Mouse (Mus musculus): ENCODE data around the gene Supt3. TPM values are rescaled to one million over a fixed set of nuclear protein-coding genes. Genes with fewer than 3 reads are reported as not detected.

The Supt3 gene
- polyA plus RNA-seq (2015; fragmentation: Nextera tagmentation; extraction: Ambion mirVana): 22.0 and 22.2 TPM in 2 replicates

GRCm38 (mm10) chr17:44776738-44777270 is at the start of gene Supt3:
TSS of gene Supt3 (plus strand) at chr17:44777152.
- Histone ChIP-seq H3K36me3 (no peaks in the 10 kb centered on the region), H3K4me3 (peak within 1 kb of the TSS; percentile 72), H3K27me3 (no peaks in the 10 kb centered on the region), H3K4me2 (peak within 1 kb of the TSS; percentile 66), H3K9ac (peak within 1 kb of the TSS; percentile 92), H3K9me3 (no peaks in the 10 kb centered on the region), H3K27ac (peak within 1 kb of the TSS; percentile 92), H3K4me1 (replicated peaks) (peaks cover 8% of the 10 kb centered on the region)
- under 1% methylated on average over 39 of the region's 40 CpGs for WGBS
- ATAC-seq (ENCODE audit: low FRiP score): peak; percentile 97

GRCm38 (mm10) chr17:44727675-44728074 is 49.3 kb upstream of the Supt3 start:
- H3K9me3 ChIP-seq: no peaks in the 10 kb centered on the region
- H3K4me3 ChIP-seq: no peak overlapping the region
- no peak overlapping the region for H3K9ac ChIP-seq
- no peak overlapping the region for H3K27ac ChIP-seq
- peaks cover 34% of the 10 kb centered on the region for H3K27me3 ChIP-seq
- ATAC-seq (ENCODE audit: low FRiP score): no peak
- no peaks in the 10 kb centered on the region for H3K4me1 ChIP-seq (replicated peaks)
- H3K4me2 ChIP-seq: no peak overlapping the region
- no peaks in the 10 kb centered on the region for H3K36me3 ChIP-seq

GRCm38 (mm10) chr17:44728464-44728863 is 48.5 kb upstream of the Supt3 start:
- Histone ChIP-seq H3K9ac (no peak overlapping the region), H3K4me1 (replicated peaks) (no peaks in the 10 kb centered on the region), H3K27me3 (peaks cover 40% of the 10 kb centered on the region), H3K9me3 (no peaks in the 10 kb centered on the region), H3K4me2 (no peak overlapping the region), H3K36me3 (no peaks in the 10 kb centered on the region), H3K4me3 (no peak overlapping the region), H3K27ac (no peak overlapping the region)
- no peak for ATAC-seq (ENCODE audit: low FRiP score)
- WGBS: 41% methylated on average over 2 of the region's 2 CpGs

GRCm38 (mm10) chr17:44733544-44734310 is 43.2 kb upstream of the Supt3 start:
- H3K27me3 ChIP-seq: peaks cover 80% of the 10 kb centered on the region
- H3K4me3 ChIP-seq: peak overlapping the region; percentile 63
- no peaks in the 10 kb centered on the region for H3K36me3 ChIP-seq
- H3K9ac ChIP-seq: peak overlapping the region; percentile 72; the same call in 1 of the 2 replicates
- no peak for ATAC-seq (ENCODE audit: low FRiP score)
- 2% methylated on average over 23 of the region's 23 CpGs for WGBS
- H3K9me3 ChIP-seq: no peaks in the 10 kb centered on the region
- no peak overlapping the region for H3K27ac ChIP-seq
- H3K4me1 ChIP-seq (replicated peaks): peaks cover 41% of the 10 kb centered on the region
- H3K4me2 ChIP-seq: peak overlapping the region; percentile 96

- H3K9ac ChIP-seq: peak overlapping the region; percentile 72
- ATAC-seq (ENCODE audit: low FRiP score): peak; percentile 34
- H3K27ac ChIP-seq: no peak overlapping the region
- H3K36me3 ChIP-seq: no peaks in the 10 kb centered on the region
- peak overlapping the region; percentile 63 for H3K4me3 ChIP-seq
- H3K9me3 ChIP-seq: no peaks in the 10 kb centered on the region
- peaks cover 41% of the 10 kb centered on the region for H3K4me1 ChIP-seq (replicated peaks)
- H3K27me3 ChIP-seq: peaks cover 86% of the 10 kb centered on the region
- WGBS: 1% methylated on average over 48 of the region's 48 CpGs
- peak overlapping the region; percentile 96 for H3K4me2 ChIP-seq
These were observed 42.3 kb upstream of the Supt3 start for GRCm38 (mm10) chr17:44734501-44735222.

GRCm38 (mm10) chr17:44735223-44735990 is 41.5 kb upstream of the Supt3 start:
- H3K4me1 ChIP-seq (replicated peaks): peaks cover 41% of the 10 kb centered on the region
- peak; percentile 49; the same call in 1 of the 2 replicates for ATAC-seq (ENCODE audit: low FRiP score)
- H3K4me3 ChIP-seq: peak overlapping the region; percentile 63
- H3K4me2 ChIP-seq: peak overlapping the region; percentile 96
- H3K9me3 ChIP-seq: no peaks in the 10 kb centered on the region
- no peak overlapping the region for H3K27ac ChIP-seq
- H3K9ac ChIP-seq: peak overlapping the region; percentile 72
- 1% methylated on average over 48 of the region's 64 CpGs for WGBS
- H3K36me3 ChIP-seq: no peaks in the 10 kb centered on the region
- peaks cover 90% of the 10 kb centered on the region for H3K27me3 ChIP-seq

GRCm38 (mm10) chr17:44735991-44736561 is 40.9 kb upstream of the Supt3 start:
- peak overlapping the region; percentile 63 for H3K4me3 ChIP-seq
- H3K4me2 ChIP-seq: peak overlapping the region; percentile 96
- H3K27me3 ChIP-seq: peaks cover 90% of the 10 kb centered on the region
- ATAC-seq (ENCODE audit: low FRiP score): peak; percentile 86
- no peaks in the 10 kb centered on the region for H3K9me3 ChIP-seq
- under 1% methylated on average over 50 of the region's 73 CpGs for WGBS
- H3K9ac ChIP-seq: peak overlapping the region; percentile 72
- peaks cover 41% of the 10 kb centered on the region for H3K4me1 ChIP-seq (replicated peaks)
- no peak overlapping the region for H3K27ac ChIP-seq
- no peaks in the 10 kb centered on the region for H3K36me3 ChIP-seq

- under 1% methylated on average over 33 of the region's 33 CpGs for WGBS
- peaks cover 83% of the 10 kb centered on the region for H3K27me3 ChIP-seq
- peak overlapping the region; percentile 33 for H3K4me2 ChIP-seq
These were observed 39.5 kb upstream of the Supt3 start for GRCm38 (mm10) chr17:44737275-44738120.

GRCm38 (mm10) chr17:44738121-44738637 is 38.8 kb upstream of the Supt3 start:
- WGBS: 2% methylated on average over 13 of the region's 22 CpGs
- H3K4me3 ChIP-seq: peak overlapping the region; percentile 12; the same call in 1 of the 2 replicates
- H3K9me3 ChIP-seq: no peaks in the 10 kb centered on the region
- H3K27me3 ChIP-seq: peaks cover 81% of the 10 kb centered on the region
- H3K36me3 ChIP-seq: no peaks in the 10 kb centered on the region
- H3K4me2 ChIP-seq: peak overlapping the region; percentile 33
- no peak for ATAC-seq (ENCODE audit: low FRiP score)
- H3K4me1 ChIP-seq (replicated peaks): peaks cover 41% of the 10 kb centered on the region
- no peak overlapping the region for H3K9ac ChIP-seq
- no peak overlapping the region for H3K27ac ChIP-seq

More at GRCm38 (mm10) chr17:44737275-44738120, 39.5 kb upstream of the Supt3 start:
- H3K4me3 ChIP-seq: peak overlapping the region; percentile 12; the same call in 1 of the 2 replicates
- no peak for ATAC-seq (ENCODE audit: low FRiP score)
- no peaks in the 10 kb centered on the region for H3K36me3 ChIP-seq
- no peaks in the 10 kb centered on the region for H3K9me3 ChIP-seq
- no peak overlapping the region for H3K9ac ChIP-seq
- H3K27ac ChIP-seq: no peak overlapping the region
- peaks cover 41% of the 10 kb centered on the region for H3K4me1 ChIP-seq (replicated peaks)

- Histone ChIP-seq H3K27me3 (peaks cover 42% of the 10 kb centered on the region), H3K4me2 (no peak overlapping the region), H3K4me3 (no peak overlapping the region), H3K36me3 (no peaks in the 10 kb centered on the region), H3K9ac (no peak overlapping the region), H3K27ac (no peak overlapping the region), H3K4me1 (replicated peaks) (peaks cover 13% of the 10 kb centered on the region), H3K9me3 (no peaks in the 10 kb centered on the region)
- 84% methylated on average over 9 of the region's 9 CpGs for WGBS
- no peak for ATAC-seq (ENCODE audit: low FRiP score)
These were observed 34.7 kb upstream of the Supt3 start for GRCm38 (mm10) chr17:44742246-44742645.

- H3K4me1 ChIP-seq (replicated peaks): no peaks in the 10 kb centered on the region
- no peak overlapping the region for H3K4me3 ChIP-seq
- no peak overlapping the region for H3K27ac ChIP-seq
- 52% methylated on average over 3 of the region's 3 CpGs for WGBS
- H3K9me3 ChIP-seq: no peaks in the 10 kb centered on the region
- no peak for ATAC-seq (ENCODE audit: low FRiP score)
- H3K4me2 ChIP-seq: no peak overlapping the region
- H3K36me3 ChIP-seq: no peaks in the 10 kb centered on the region
- no peak overlapping the region for H3K9ac ChIP-seq
- H3K27me3 ChIP-seq: peaks cover 27% of the 10 kb centered on the region
These were observed 33.2 kb upstream of the Supt3 start for GRCm38 (mm10) chr17:44743780-44744179.

All from hindbrain, embryonic 13.5 days (tissue).